Mouse (Mus musculus) bone marrow, adult 2 months (tissue): ENCODE data around the gene Grhl3. TPM values are rescaled to one million over a fixed set of nuclear protein-coding genes. Genes with fewer than 3 reads are reported as not detected.

Experiments used
- H3K27ac ChIP-seq: fragments of 200-500 bp; 2 replicates; pipeline ENCODE4 v1.5.1; 2012; ENCODE audit warnings: low read depth, mild to moderate bottlenecking, control low read depth, inconsistent platforms, low read length; ENCODE audit not compliant: control insufficient read depth, poor library complexity, insufficient read depth
- H3K4me1 ChIP-seq: fragments of 200-500 bp; 2 replicates; pipeline ENCODE4 v1.6.1; 2011; ENCODE audit warnings: low read length; ENCODE audit not compliant: control insufficient read depth, insufficient read depth
- H3K4me3 ChIP-seq: fragments of 200-500 bp; replicated peaks from 2 replicates; pipeline ENCODE3; 2011; ENCODE audit warnings: mild to moderate bottlenecking, low read depth, low read length, control low read depth; ENCODE audit not compliant: control insufficient read depth
- CTCF ChIP-seq: fragments of 200-500 bp; IDR thresholded peaks from 2 replicates; pipeline ENCODE4 v1.5.1; 2011; ENCODE audit warnings: low read length, control low read depth; ENCODE audit not compliant: control insufficient read depth, insufficient read depth
- POLR2A ChIP-seq: fragments of 200-500 bp; IDR thresholded peaks from 2 replicates; pipeline ENCODE4 v1.6.1; 2011; ENCODE audit warnings: low read depth, mild to moderate bottlenecking, control low read depth, low read length, borderline replicate concordance; ENCODE audit not compliant: control insufficient read depth
- WGBS: fragments of 180-500 bp; shearing (Covaris S2); methylation state at CpG from one replicate; pipeline ENCODE4 v1.1.7; 2018; 5-methylcytosine and 5-hydroxymethylcytosine counted together
- polyA plus RNA-seq: library from polyadenylated mRNA; stranded (reverse); fragments of >200 nt; gene quantifications from 2 replicates; pipeline ENCODE4 v1.2.4, GENCODE M21; 2011; ENCODE audit warnings: low replicate concordance; ENCODE audit not compliant: missing spikeins, insufficient read depth, insufficient read length

The Grhl3 gene
- polyA plus RNA-seq, 1 experiment: not detected

DNA sequence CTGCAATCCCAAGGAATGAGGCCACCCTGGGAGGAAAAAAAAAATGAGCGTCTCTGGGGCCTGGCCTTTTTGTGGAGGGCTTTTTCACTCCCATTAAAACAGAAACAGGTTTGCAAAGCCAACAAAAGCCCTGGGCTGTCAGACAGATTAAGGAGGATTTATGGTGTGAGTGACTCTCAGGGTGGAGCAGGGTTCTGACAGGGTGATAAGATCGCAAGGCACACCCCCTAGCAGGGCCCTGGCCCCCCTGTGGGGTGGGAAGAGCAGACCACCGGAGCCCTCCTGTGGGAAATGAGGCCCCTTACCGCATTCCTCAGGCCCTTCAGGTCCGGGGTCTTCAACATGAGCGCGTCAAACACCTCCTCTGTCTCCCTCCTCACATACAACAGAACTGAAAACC lies 25.3 kb downstream of the Grhl3 start:
- TF ChIP-seq POLR2A (no peak), CTCF (no peak)
- WGBS: 63% methylated on average over 7 of the region's 7 CpGs
- H3K4me1 ChIP-seq: no peaks in the 10 kb centered on the region; the same call in 1 of the 2 replicates
- no peak overlapping the region for H3K27ac ChIP-seq
- H3K4me3 ChIP-seq: no peak overlapping the region

GRCm38 (mm10) chr4:135547551-135547950 lies 25.9 kb downstream of the Grhl3 start:
- Histone ChIP-seq H3K4me1 (no peaks in the 10 kb centered on the region; the same call in 1 of the 2 replicates), H3K4me3 (no peak overlapping the region), H3K27ac (no peak overlapping the region)
- TF ChIP-seq CTCF: no peak
- TF ChIP-seq POLR2A: no peak
- WGBS: 28% methylated on average over 14 of the region's 14 CpGs

DNA sequence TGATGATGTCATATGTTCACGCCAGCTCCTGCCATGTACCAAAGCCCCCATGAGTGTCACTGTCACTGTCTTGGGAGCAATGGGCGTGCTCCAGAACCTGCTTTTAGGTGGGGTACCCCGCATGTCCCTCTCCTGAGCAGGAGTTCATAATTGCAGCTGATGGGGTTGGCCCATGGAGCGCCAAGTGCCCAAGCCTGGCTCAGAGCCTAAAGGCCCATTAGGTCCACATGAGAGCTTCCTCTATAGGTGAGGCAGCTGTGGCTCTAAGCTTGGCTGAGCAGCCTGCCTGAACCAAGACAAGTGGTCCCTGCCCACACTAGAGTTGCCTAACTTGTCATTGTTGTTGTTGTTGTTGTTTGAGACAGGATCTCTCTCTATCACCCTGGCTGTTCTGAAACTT lies 26.6 kb downstream of the Grhl3 start:
- no peaks in the 10 kb centered on the region; the same call in 1 of the 2 replicates for H3K4me1 ChIP-seq
- H3K27ac ChIP-seq: no peak overlapping the region
- WGBS: 87% methylated on average over 4 of the region's 4 CpGs
- no peak overlapping the region for H3K4me3 ChIP-seq
- TF ChIP-seq POLR2A (no peak), CTCF (no peak)

DNA sequence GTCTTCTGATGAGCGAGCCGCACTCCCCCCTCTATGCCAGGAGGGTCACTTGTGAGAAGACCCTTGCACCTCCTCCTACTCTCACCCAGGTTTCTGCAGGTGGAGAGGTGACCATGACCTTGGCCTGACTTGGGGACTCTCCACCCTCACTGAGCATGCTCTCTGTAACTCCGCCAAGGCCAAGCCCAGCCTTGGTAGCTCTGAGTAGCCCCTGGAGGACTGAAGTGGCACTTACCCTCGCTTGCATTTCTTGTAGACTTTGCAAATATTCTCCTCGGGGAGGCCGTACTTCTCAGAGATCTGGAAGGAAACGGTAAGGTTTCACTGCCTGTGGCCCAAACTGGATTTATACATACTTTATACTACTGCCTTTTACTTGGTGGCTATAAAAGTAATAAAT lies 27.4 kb downstream of the Grhl3 start:
- no peak overlapping the region for H3K27ac ChIP-seq
- no peak overlapping the region for H3K4me3 ChIP-seq
- no peaks in the 10 kb centered on the region; the same call in 1 of the 2 replicates for H3K4me1 ChIP-seq
- no peak for TF ChIP-seq POLR2A
- no peak for TF ChIP-seq CTCF
- 81% methylated on average over 7 of the region's 7 CpGs for WGBS

DNA sequence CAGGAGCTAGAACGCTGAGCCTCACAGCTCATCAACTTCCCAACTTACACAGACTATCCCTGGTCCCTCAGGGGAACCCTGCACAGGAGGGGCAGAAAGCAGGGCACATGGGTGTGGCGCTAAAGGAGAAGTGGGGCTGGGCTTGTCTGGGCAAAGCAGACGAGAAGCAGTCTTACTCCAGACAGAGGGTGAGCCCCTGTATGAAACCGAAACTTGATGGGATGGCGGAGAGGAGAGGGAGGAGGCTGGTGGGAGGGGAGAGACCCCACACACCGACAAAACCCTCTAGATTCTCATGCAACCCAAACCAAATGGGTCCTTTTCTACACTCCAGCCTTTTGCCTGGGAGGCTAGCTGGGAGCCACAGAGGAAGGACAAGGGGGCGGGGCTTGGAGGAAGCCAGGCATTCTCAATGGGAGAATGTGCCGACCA lies 28.3 kb downstream of the Grhl3 start:
- H3K4me1 ChIP-seq: no peaks in the 10 kb centered on the region; the same call in 1 of the 2 replicates
- TF ChIP-seq POLR2A: no peak
- TF ChIP-seq CTCF: no peak
- WGBS: 1% methylated on average over 8 of the region's 8 CpGs
- peak overlapping the region; percentile 68 for H3K4me3 ChIP-seq
- H3K27ac ChIP-seq: no peak overlapping the region

DNA sequence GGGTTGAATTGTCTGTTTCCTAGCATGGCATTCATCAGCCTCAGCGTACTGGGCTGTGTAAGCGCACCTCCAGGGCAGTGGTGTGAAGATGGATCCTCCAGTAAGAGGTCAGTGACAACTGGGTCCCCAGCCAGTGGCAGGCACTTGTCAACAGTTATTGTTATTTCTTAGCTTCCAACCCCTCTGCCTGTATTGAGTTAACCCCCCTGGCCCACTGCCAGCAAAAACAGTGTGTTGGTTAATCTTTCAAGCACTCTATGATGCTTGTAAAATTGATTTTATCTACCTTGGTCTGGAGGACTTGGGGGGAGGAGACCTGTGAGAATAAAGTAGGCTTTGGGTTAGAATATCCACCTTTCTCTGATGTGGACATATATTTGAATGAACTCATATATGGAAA lies 29.1 kb downstream of the Grhl3 start:
- Histone ChIP-seq H3K4me3 (no peak overlapping the region), H3K27ac (no peak overlapping the region), H3K4me1 (no peaks in the 10 kb centered on the region; the same call in 1 of the 2 replicates)
- WGBS: 90% methylated on average over 2 of the region's 2 CpGs
- no peak for TF ChIP-seq POLR2A
- TF ChIP-seq CTCF: no peak

GRCm38 (mm10) chr4:135540057-135540456 lies 33.4 kb downstream of the Grhl3 start:
- no peak overlapping the region for H3K4me3 ChIP-seq
- no peaks in the 10 kb centered on the region for H3K4me1 ChIP-seq
- TF ChIP-seq CTCF (no peak), POLR2A (no peak)
- 83% methylated on average over 9 of the region's 9 CpGs for WGBS
- H3K27ac ChIP-seq: no peak overlapping the region

- no peak overlapping the region for H3K27ac ChIP-seq
- 82% methylated on average over 12 of the region's 12 CpGs for WGBS
- H3K4me1 ChIP-seq: no peaks in the 10 kb centered on the region
- TF ChIP-seq POLR2A: no peak
- TF ChIP-seq CTCF: no peak
- no peak overlapping the region for H3K4me3 ChIP-seq
Observed at GRCm38 (mm10) chr4:135539056-135539455, 34.4 kb downstream of the Grhl3 start.

- whole genome bisulfite sequencing: 89% methylated on average over 3 of the region's 3 CpGs
- no peak for TF ChIP-seq CTCF
- H3K4me3 ChIP-seq: no peak overlapping the region
- no peak overlapping the region for H3K27ac ChIP-seq
- no peaks in the 10 kb centered on the region for H3K4me1 ChIP-seq
Observed at GRCm38 (mm10) chr4:135535021-135535420, 38.4 kb downstream of the Grhl3 start.
